Mouse (Mus musculus) lung, embryonic 16.5 days (tissue): ENCODE results near the gene Coq6. TPM values are rescaled to one million over a fixed set of nuclear protein-coding genes. Genes with fewer than 3 reads are reported as not detected.
"Not testable (repeated sequence)": the region's sequence is repeated elsewhere in the genome, so short reads cannot be mapped to it uniquely, and the experiment has no call there.

Source experiments
- ATAC-seq: fragments of 200-750 bp; cut with Nextera tagmentation; 2 replicates; pipeline ENCODE4 v1.8.0; 2017; ENCODE audit warnings: low read depth, mild to moderate bottlenecking, moderate library complexity
- H3K27ac ChIP-seq: fragments of 300-500 bp; sonication (generic); 2 replicates; pipeline ENCODE4 v1.5.1; 2014; ENCODE audit warnings: mild to moderate bottlenecking, control low read depth, low read length
- H3K27me3 ChIP-seq: fragments of 300-500 bp; sonication (generic); 2 replicates; pipeline ENCODE4 v1.6.1; 2014; ENCODE audit warnings: low read depth, low read length, mixed read lengths; ENCODE audit not compliant: control insufficient read depth, insufficient read depth
- H3K36me3 ChIP-seq: fragments of 300-500 bp; sonication (generic); 2 replicates; pipeline ENCODE4 v1.6.1; 2014; ENCODE audit warnings: low read length; ENCODE audit not compliant: control insufficient read depth, insufficient read depth
- H3K4me1 ChIP-seq: fragments of 300-500 bp; sonication (generic); replicated peaks from 2 replicates; pipeline ENCODE4 v1.6.1; 2014; ENCODE audit warnings: low read length, mixed read lengths; ENCODE audit not compliant: control insufficient read depth, insufficient read depth
- H3K4me2 ChIP-seq: fragments of 300-500 bp; sonication (generic); 2 replicates; pipeline ENCODE4 v1.6.1; 2014; ENCODE audit warnings: low read depth, low read length, control low read depth
- H3K4me3 ChIP-seq: fragments of 300-500 bp; sonication (generic); 2 replicates; pipeline ENCODE4 v1.5.1; 2014; ENCODE audit warnings: mild to moderate bottlenecking, low read length, control low read depth
- H3K9ac ChIP-seq: fragments of 300-500 bp; sonication (generic); 2 replicates; pipeline ENCODE4 v1.6.1; 2014; ENCODE audit warnings: low read length, control low read depth
- H3K9me3 ChIP-seq: fragments of 300-500 bp; sonication (generic); 2 replicates; pipeline ENCODE4 v1.6.1; 2016; ENCODE audit warnings: low read length; ENCODE audit not compliant: control insufficient read depth
- WGBS: fragments of 180-500 bp; shearing (Covaris S2); extraction: QIAGEN DNeasy Blood & Tissue Kit; methylation state at CpG from one replicate; pipeline ENCODE4 v1.1.7; 2014; 5-methylcytosine and 5-hydroxymethylcytosine counted together
- polyA plus RNA-seq: library from polyadenylated mRNA; unstranded; fragments of >200 nt; fragmentation: Nextera tagmentation; extraction: Ambion mirVana; gene quantifications from 2 replicates; pipeline ENCODE4 v1.2.1, GENCODE M21; 2015

Coq6 gene
- polyA plus RNA-seq: 43.7 and 48.5 TPM in 2 replicates

DNA sequence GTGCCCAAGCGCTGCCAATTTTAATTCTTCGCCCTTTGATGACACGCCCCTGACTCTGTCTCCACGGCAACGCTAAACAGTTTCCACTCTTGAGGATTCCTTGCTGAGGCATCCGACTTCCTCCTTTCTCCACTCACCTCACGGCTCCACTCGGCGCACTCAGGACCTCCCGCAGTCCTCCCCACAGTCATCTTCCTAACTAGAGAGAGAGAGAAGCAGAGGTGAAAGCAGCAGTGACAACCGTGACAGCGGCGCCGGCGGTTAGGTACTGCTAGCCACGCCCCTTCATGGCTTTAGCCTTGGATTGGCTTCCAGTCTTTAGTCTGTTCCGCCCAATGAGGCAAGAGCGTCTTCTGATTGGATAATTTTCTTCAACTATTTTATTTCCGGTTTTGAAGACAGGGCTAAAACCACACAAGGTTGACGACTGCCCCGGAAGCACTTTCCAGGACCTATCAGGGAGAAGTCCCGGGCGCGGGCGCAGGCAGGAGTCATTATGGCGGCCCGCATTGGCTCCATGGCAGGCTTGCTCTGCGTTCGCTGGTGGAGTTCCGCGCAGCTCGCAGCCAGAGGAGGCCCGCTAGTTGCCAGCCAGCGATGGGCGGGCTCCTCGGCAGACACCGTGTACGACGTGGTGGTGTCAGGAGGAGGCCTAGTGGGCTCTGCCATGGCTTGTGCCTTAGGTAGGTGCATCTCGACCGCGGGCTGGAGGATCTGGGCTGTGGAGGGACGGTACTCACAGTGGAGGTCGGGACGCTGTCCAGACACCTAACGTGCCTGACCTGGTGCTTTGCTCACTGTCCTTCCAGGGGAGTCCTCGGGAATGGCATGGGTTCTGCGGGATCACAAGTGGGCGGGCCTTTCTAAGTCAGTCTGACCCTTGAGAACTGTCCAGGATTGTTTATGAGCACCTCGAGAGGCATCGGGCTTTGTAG is at the start of gene Coq6, which contains the start of gene Fam161b:
Coq6 (plus strand) TSS at position 103 of the 935 bp plus-strand sequence.
Fam161b (minus strand) TSS at position 279 of the 935 bp plus-strand sequence.
- Histone ChIP-seq H3K27me3 (no peaks in the 10 kb centered on the region), H3K4me2 (peak within 1 kb of the TSS; percentile 83), H3K9me3 (no peaks in the 10 kb centered on the region), H3K4me1 (peaks cover 10% of the 10 kb centered on the region), H3K36me3 (no peaks in the 10 kb centered on the region), H3K27ac (peak within 1 kb of the TSS; percentile 61), H3K9ac (peak within 1 kb of the TSS; percentile 96), H3K4me3 (peak within 1 kb of the TSS; percentile 100)
- WGBS: under 1% methylated on average over 51 of the region's 51 CpGs
- ATAC-seq: peak; percentile 99

DNA sequence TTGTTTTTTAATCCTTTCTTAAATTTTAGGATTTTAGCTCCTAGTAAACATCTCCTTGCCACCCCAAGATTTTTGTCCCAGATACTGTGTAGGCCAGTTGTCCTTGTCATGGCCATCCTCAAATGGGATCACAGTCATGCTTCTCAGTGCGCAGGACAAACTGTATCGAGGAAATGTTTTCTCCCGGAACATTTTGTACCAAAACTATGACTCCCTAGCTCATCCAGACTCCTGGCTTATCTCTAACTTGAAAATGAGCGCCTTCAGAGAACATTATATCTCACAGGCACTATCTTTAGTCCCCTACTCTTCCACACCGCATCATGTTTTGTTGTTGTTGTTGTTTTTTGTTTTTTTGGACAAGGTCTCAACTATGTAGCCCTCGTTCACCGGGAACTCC is 45.5 kb upstream of the Coq6 start:
- 25% methylated on average over 7 of the region's 7 CpGs for WGBS
- H3K27me3 ChIP-seq: no peaks in the 10 kb centered on the region
- H3K4me2 ChIP-seq: peak overlapping the region; percentile 65
- H3K9me3 ChIP-seq: no peaks in the 10 kb centered on the region
- H3K27ac ChIP-seq: peak overlapping the region; percentile 99
- H3K36me3 ChIP-seq: no peaks in the 10 kb centered on the region
- no peak for ATAC-seq
- peaks cover 10% of the 10 kb centered on the region for H3K4me1 ChIP-seq
- H3K9ac ChIP-seq: peak overlapping the region; percentile 100
- H3K4me3 ChIP-seq: peak overlapping the region; percentile 99

DNA sequence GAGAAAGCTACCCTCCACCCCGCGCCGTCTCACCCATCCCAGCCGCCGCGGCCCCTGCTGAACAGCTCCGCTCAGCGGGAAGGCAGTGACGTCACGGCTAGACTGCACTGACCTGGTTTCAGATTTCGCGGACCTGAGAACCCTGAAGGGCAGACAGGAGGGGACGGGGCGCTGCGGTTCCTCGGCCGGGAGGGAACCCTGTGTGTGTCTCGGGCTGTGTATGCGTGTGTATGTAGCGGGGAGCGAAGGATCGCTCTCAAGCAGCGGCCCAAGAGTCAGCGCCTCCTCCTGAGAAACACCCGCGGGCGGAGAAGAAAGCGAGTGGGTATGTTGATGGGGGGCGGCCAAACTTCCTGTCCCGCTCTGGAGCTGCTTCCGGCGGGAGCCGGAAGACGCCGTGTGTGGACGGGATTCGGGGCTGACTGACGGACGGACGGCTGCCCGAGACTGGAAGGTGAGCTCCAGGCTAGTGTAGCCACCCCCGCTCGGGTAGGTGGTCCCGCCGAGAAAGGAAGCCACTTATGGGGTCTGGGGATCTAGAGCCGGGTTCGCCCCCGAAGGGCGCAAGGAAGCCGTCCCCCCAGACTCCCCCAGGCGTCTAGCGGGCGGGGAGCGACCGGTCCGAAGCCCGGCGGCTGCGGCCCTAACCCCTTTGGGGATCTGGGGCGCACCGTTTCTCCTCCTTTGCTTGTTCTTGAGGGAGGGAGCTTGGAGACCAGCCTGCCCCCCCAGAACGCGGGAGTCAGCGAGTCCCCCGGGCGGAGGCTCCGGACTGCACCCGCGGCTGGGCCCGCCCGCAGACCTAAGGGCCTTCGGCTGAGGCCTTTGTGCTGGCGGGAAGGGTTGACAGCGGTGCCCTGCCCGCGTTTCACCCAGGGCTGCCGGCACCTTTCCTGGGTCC is 44.5 kb upstream of the Coq6 start, which contains the start of gene Zfp410:
Zfp410 (plus strand) TSS at position 132 of the 901 bp plus-strand sequence.
- no peaks in the 10 kb centered on the region for H3K9me3 ChIP-seq
- H3K4me1 ChIP-seq: peaks cover 10% of the 10 kb centered on the region
- H3K27ac ChIP-seq: peak within 1 kb of the TSS; percentile 99
- peak within 1 kb of the TSS; percentile 86 for H3K4me2 ChIP-seq
- H3K9ac ChIP-seq: peak within 1 kb of the TSS; percentile 100
- no peaks in the 10 kb centered on the region for H3K36me3 ChIP-seq
- under 1% methylated on average over 77 of the region's 77 CpGs for WGBS
- peak within 1 kb of the TSS; percentile 99 for H3K4me3 ChIP-seq
- ATAC-seq: peak; percentile 98
- no peaks in the 10 kb centered on the region for H3K27me3 ChIP-seq

DNA sequence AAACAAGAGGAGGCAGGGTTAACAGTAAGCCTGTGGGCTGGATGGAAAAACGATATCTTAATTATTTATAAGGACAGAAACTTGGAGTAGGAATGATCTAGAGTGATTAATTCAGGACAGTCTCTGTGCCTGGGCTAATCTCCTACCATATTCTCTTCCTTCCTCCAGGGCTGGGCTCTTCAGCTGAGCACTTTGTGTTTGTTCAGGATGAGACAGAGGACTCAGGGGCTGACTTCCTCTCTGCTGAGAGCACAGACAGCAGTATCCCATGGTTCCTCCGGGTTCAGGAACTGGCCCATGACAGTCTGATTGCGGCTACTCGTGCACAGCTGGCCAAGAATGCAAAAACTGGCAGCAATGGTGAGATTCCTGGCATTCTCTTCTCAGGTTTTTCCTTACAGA is 34.3 kb upstream of the Coq6 start:
- Histone ChIP-seq H3K4me3 (no peak overlapping the region), H3K9me3 (no peaks in the 10 kb centered on the region), H3K27me3 (no peaks in the 10 kb centered on the region), H3K36me3 (peaks cover 29% of the 10 kb centered on the region), H3K27ac (no peak overlapping the region), H3K9ac (no peak overlapping the region), H3K4me2 (no peak overlapping the region), H3K4me1 (no peaks in the 10 kb centered on the region)
- WGBS: 53% methylated on average over 4 of the region's 4 CpGs
- ATAC-seq: peak; percentile 71

DNA sequence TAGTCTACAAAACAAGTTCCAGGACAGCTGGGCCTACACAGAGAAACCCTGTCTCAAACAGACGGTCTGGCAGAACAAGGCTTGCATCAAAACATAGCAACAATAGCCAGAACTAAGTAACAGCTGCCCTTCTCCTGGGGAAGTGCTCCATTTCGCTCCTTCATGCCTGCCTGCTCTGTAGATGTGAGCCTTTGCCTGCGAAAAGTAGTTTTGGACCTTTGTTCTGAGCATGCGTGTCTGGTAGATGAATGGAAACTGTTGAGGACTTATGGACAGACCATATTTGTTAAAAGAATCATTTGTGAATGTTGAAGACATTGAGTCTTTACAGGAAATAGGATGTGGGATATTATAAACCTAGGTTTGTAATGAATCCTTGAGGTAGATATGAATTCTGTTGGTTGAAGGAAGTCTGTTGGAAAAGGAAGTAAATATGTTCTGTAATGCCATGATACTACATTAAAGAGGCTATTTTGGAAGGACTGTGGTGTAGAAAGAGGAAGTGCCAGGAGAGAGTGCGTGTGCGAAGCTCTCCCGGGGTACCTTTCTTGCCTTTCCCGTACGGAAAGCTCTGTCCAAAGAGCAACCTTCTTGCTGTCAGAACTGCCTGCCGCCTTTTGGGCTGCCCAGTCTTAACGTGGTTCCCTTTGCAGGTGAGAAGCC is 24.4 kb upstream of the Coq6 start:
- H3K27ac ChIP-seq: no peak overlapping the region
- H3K4me3 ChIP-seq: no peak overlapping the region
- H3K4me2 ChIP-seq: no peak overlapping the region
- H3K27me3 ChIP-seq: no peaks in the 10 kb centered on the region
- H3K9me3 ChIP-seq: no peaks in the 10 kb centered on the region
- no peak overlapping the region for H3K9ac ChIP-seq
- ATAC-seq: no peak
- H3K36me3 ChIP-seq: peaks cover 49% of the 10 kb centered on the region
- WGBS: 88% methylated on average over 11 of the region's 11 CpGs
- H3K4me1 ChIP-seq: no peaks in the 10 kb centered on the region

DNA sequence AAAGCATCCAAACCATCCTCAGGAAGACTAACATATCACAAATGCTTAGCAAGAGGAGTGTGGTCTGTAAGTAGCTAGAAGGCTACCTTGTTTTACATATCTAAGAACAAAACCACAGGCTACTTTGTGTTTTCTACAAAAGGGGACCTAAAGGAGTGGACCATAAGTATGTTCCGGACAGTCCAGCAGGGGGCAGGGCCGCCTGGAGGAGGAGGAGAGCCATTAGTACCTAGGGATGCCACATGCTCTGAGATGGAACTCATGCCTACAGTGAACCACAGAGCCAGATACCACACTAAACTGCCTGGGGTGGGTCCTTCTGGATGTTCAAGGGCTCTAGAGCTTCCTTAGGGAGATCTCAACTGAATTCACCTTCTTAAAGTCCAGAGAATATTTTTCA is 14.3 kb upstream of the Coq6 start:
- Histone ChIP-seq H3K27me3 (no peaks in the 10 kb centered on the region), H3K4me2 (no peak overlapping the region), H3K9ac (no peak overlapping the region), H3K36me3 (peaks cover 22% of the 10 kb centered on the region), H3K4me3 (no peak overlapping the region), H3K4me1 (no peaks in the 10 kb centered on the region), H3K9me3 (no peaks in the 10 kb centered on the region), H3K27ac (no peak overlapping the region)
- 46% methylated on average over 2 of the region's 2 CpGs for WGBS
- peak; percentile 23; the same call in 1 of the 2 replicates for ATAC-seq

DNA sequence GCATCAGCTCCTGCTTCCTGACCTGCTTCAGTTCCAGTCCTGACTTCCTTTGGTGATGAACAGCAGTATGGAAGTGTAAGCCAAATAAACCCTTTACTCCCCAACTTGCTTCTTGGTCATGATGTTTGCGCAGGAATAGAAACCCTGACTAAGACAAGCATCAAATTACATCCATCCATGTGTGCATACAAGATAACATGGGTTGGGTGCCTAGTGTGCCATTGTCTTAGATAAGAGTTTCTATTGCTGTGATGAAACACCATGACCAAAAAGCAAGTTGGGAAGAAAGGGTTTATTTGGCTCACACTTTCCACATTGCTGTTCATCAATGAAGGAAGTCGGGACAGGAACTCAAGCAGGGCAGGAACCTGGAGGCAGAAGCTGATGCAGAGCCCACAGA is 2.8 kb upstream of the Coq6 start:
- H3K27ac ChIP-seq, H3K4me2 ChIP-seq, ATAC-seq, H3K27me3 ChIP-seq, H3K9ac ChIP-seq, H3K4me3 ChIP-seq, H3K9me3 ChIP-seq, H3K36me3 ChIP-seq: not testable (repeated sequence)
- peaks cover 10% of the 10 kb centered on the region for H3K4me1 ChIP-seq
- 75% methylated on average over 2 of the region's 2 CpGs for WGBS

DNA sequence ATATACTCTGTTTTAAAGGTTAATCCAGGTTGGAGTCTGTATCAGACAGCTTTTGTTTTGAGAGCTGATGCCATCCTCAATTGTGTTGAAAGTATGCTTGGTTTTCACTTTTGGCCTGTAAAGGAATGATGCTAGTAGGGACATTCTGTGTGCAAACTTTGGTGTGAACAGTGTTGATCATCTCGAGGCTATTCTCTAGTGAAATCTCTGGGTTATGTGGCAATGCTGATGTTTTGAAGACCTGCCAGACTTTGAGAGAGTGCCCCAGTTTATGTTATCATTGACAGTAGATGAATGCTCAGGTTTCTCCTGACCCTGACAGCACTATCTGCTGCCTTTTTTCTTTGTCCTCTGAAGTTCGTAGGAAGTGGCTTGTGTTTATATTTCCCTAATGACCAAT is 1.4 kb downstream of the Coq6 start:
- no peaks in the 10 kb centered on the region for H3K9me3 ChIP-seq
- no peak overlapping the region for H3K9ac ChIP-seq
- H3K27ac ChIP-seq: no peak overlapping the region
- no peaks in the 10 kb centered on the region for H3K27me3 ChIP-seq
- H3K36me3 ChIP-seq: peaks cover 6% of the 10 kb centered on the region
- WGBS: 23% methylated on average over 2 of the region's 2 CpGs
- H3K4me2 ChIP-seq: peak overlapping the region; percentile 83
- H3K4me3 ChIP-seq: peak overlapping the region; percentile 100
- H3K4me1 ChIP-seq: peaks cover 10% of the 10 kb centered on the region
- no peak for ATAC-seq
